Mouse (Mus musculus) bone marrow macrophage, adult 2 months (primary cell): ENCODE data around the gene Cox6b1. TPM values are rescaled to one million over a fixed set of nuclear protein-coding genes. Genes with fewer than 3 reads are reported as not detected.

Source experiments
- H3K27ac ChIP-seq: 2 replicates; pipeline ENCODE4 v1.5.1; 2012; ENCODE audit warnings: low read depth, low read length; ENCODE audit not compliant: insufficient read depth
- H3K4me1 ChIP-seq: 2 replicates; pipeline ENCODE4 v1.6.1; 2012; ENCODE audit warnings: low read length; ENCODE audit not compliant: control insufficient read depth, insufficient read depth
- H3K4me3 ChIP-seq: 2 replicates; pipeline ENCODE4 v1.5.1; 2012; ENCODE audit warnings: mild to moderate bottlenecking, low read length, moderate library complexity; ENCODE audit not compliant: insufficient read depth
- CTCF ChIP-seq: IDR thresholded peaks from 2 replicates; pipeline ENCODE4 v1.5.1; 2012; ENCODE audit warnings: low read depth, mild to moderate bottlenecking, low read length, moderate library complexity
- POLR2A ChIP-seq: IDR thresholded peaks from 2 replicates; pipeline ENCODE4 v1.6.1; 2012; ENCODE audit warnings: mild to moderate bottlenecking, low read depth, low read length, borderline replicate concordance
- polyA plus RNA-seq: library from polyadenylated mRNA; stranded (reverse); fragments of >200 nt; gene quantifications from 2 replicates; pipeline ENCODE4 v1.2.4, GENCODE M21; 2012; ENCODE audit not compliant: missing spikeins, insufficient read depth, insufficient read length

Gene Cox6b1
- polyA plus RNA-seq, 1 experiment = 612 TPM

GRCm38 (mm10) chr7:30596811-30597210 is 29.1 kb downstream of the Cox6b1 start:
- no peak overlapping the region for H3K27ac ChIP-seq
- TF ChIP-seq POLR2A (no peak), CTCF (no peak)
- no peak overlapping the region for H3K4me3 ChIP-seq
- peaks cover 35% of the 10 kb centered on the region for H3K4me1 ChIP-seq

- TF ChIP-seq CTCF (no peak), POLR2A (no peak)
- Histone ChIP-seq H3K4me3 (no peak overlapping the region), H3K4me1 (peaks cover 39% of the 10 kb centered on the region), H3K27ac (no peak overlapping the region)
Measured at GRCm38 (mm10) chr7:30596093-30596492, 29.9 kb downstream of the Cox6b1 start.

GRCm38 (mm10) chr7:30594510-30595024 is 31.4 kb downstream of the Cox6b1 start:
- Histone ChIP-seq H3K4me1 (peaks cover 39% of the 10 kb centered on the region), H3K27ac (no peak overlapping the region), H3K4me3 (no peak overlapping the region)
- TF ChIP-seq CTCF (no peak), POLR2A (no peak)

GRCm38 (mm10) chr7:30593579-30594509 is 32.1 kb downstream of the Cox6b1 start:
- no peak overlapping the region for H3K4me3 ChIP-seq
- TF ChIP-seq POLR2A (no peak), CTCF (no peak)
- H3K27ac ChIP-seq = no peak overlapping the region
- peaks cover 39% of the 10 kb centered on the region for H3K4me1 ChIP-seq

- Histone ChIP-seq H3K4me1 (peaks cover 39% of the 10 kb centered on the region), H3K4me3 (no peak overlapping the region), H3K27ac (peak overlapping the region; percentile 30)
- TF ChIP-seq CTCF (no peak), POLR2A (no peak)
Measured at GRCm38 (mm10) chr7:30592772-30593423, 33.1 kb downstream of the Cox6b1 start.

GRCm38 (mm10) chr7:30591605-30591951 is 34.4 kb downstream of the Cox6b1 start:
- Histone ChIP-seq H3K27ac (no peak overlapping the region), H3K4me3 (no peak overlapping the region), H3K4me1 (peaks cover 47% of the 10 kb centered on the region)
- no peak for TF ChIP-seq CTCF
- TF ChIP-seq POLR2A = no peak

GRCm38 (mm10) chr7:30590927-30591604 is 34.9 kb downstream of the Cox6b1 start:
- Histone ChIP-seq H3K4me1 (peaks cover 47% of the 10 kb centered on the region), H3K4me3 (no peak overlapping the region), H3K27ac (no peak overlapping the region)
- no peak for TF ChIP-seq POLR2A
- TF ChIP-seq CTCF = no peak

- TF ChIP-seq POLR2A = no peak
- TF ChIP-seq CTCF = peak; percentile 93
- Histone ChIP-seq H3K4me1 (peaks cover 43% of the 10 kb centered on the region), H3K4me3 (peak overlapping the region; percentile 88), H3K27ac (peak overlapping the region; percentile 61)
Measured at GRCm38 (mm10) chr7:30589435-30590301, 36.3 kb downstream of the Cox6b1 start.
